Mouse (Mus musculus) hindbrain, embryonic 12.5 days (tissue): ENCODE data around the gene Olfr420. TPM values are rescaled to one million over a fixed set of nuclear protein-coding genes. Genes with fewer than 3 reads are reported as not detected.
A peak's percentile ranks its signal among the peaks of the same experiment; 100 is the strongest.

ENCODE experiments used
- ATAC-seq: fragments of 200-750 bp; cut with Nextera tagmentation; 2 replicates; pipeline ENCODE4 v1.8.0; 2017; ENCODE audit warnings: moderate TSS enrichment; ENCODE audit not compliant: low FRiP score
- H3K27ac ChIP-seq: fragments of 300-500 bp; sonication (generic); 2 replicates; pipeline ENCODE4 v1.5.1; 2016; ENCODE audit warnings: mild to moderate bottlenecking
- H3K27me3 ChIP-seq: fragments of 300-500 bp; sonication (generic); 2 replicates; pipeline ENCODE4 v1.6.1; 2016; ENCODE audit warnings: mild to moderate bottlenecking
- H3K36me3 ChIP-seq: fragments of 300-500 bp; sonication (generic); 2 replicates; pipeline ENCODE4 v1.6.1; 2016; ENCODE audit warnings: mild to moderate bottlenecking
- H3K4me1 ChIP-seq: fragments of 300-500 bp; sonication (generic); 2 replicates; pipeline ENCODE4 v1.6.1; 2016
- H3K4me2 ChIP-seq: fragments of 300-500 bp; sonication (generic); replicated peaks from 2 replicates; pipeline ENCODE4 v1.6.1; 2016; ENCODE audit warnings: mild to moderate bottlenecking
- H3K4me3 ChIP-seq: fragments of 300-500 bp; sonication (generic); 2 replicates; pipeline ENCODE4 v1.5.1; 2016; ENCODE audit warnings: mild to moderate bottlenecking
- H3K9ac ChIP-seq: fragments of 300-500 bp; sonication (generic); 2 replicates; pipeline ENCODE4 v1.6.1; 2016; ENCODE audit warnings: mild to moderate bottlenecking, moderate library complexity
- H3K9me3 ChIP-seq: fragments of 300-500 bp; sonication (generic); replicated peaks from 2 replicates; pipeline ENCODE4 v1.6.1; 2016; ENCODE audit warnings: mild to moderate bottlenecking
- WGBS: fragments of 180-500 bp; shearing (Covaris S2); methylation state at CpG from one replicate; pipeline ENCODE4 v1.1.7; 2016; 5-methylcytosine and 5-hydroxymethylcytosine counted together
- polyA plus RNA-seq: library from polyadenylated mRNA; unstranded; fragments of >200 nt; fragmentation: Nextera tagmentation; extraction: Ambion mirVana; gene quantifications from 2 replicates; pipeline ENCODE4 v1.2.1, GENCODE M21; 2016

The Olfr420 gene
- polyA plus RNA-seq: not detected in 2 replicates

- H3K4me2 ChIP-seq: no peak within 1 kb of the TSS
- WGBS: 88% methylated on average over 1 of the region's 1 CpGs
- H3K27me3 ChIP-seq: no peaks in the 10 kb centered on the region
- H3K36me3 ChIP-seq: no peaks in the 10 kb centered on the region
- H3K4me1 ChIP-seq: no peaks in the 10 kb centered on the region
- H3K9ac ChIP-seq: no peak within 1 kb of the TSS
- ATAC-seq: no peak
- H3K27ac ChIP-seq: no peak within 1 kb of the TSS
- no peaks in the 10 kb centered on the region for H3K9me3 ChIP-seq
- no peak within 1 kb of the TSS for H3K4me3 ChIP-seq
Observed at GRCm38 (mm10) chr1:174155333-174155732, at the start of gene Olfr420. Gene Olfr420, plus strand, starts transcription at chr1:174155633.

- Histone ChIP-seq H3K27me3 (no peaks in the 10 kb centered on the region), H3K4me2 (no peak within 1 kb of the TSS), H3K36me3 (no peaks in the 10 kb centered on the region), H3K4me1 (no peaks in the 10 kb centered on the region), H3K4me3 (no peak within 1 kb of the TSS), H3K9ac (no peak within 1 kb of the TSS), H3K27ac (no peak within 1 kb of the TSS), H3K9me3 (no peaks in the 10 kb centered on the region)
- 46% methylated on average over 2 of the region's 2 CpGs for WGBS
- ATAC-seq: no peak
Observed at GRCm38 (mm10) chr1:174121062-174121461, 34.4 kb upstream of the Olfr420 start, which contains the start of gene Olfr231. Gene Olfr231, minus strand, starts transcription at chr1:174121162.

- Histone ChIP-seq H3K4me1 (no peaks in the 10 kb centered on the region), H3K4me3 (no peak within 1 kb of the TSS), H3K27me3 (no peaks in the 10 kb centered on the region), H3K4me2 (no peak within 1 kb of the TSS), H3K36me3 (no peaks in the 10 kb centered on the region), H3K9me3 (no peaks in the 10 kb centered on the region), H3K27ac (no peak within 1 kb of the TSS), H3K9ac (no peak within 1 kb of the TSS)
- ATAC-seq: no peak
- 85% methylated on average over 3 of the region's 3 CpGs for WGBS
Observed at GRCm38 (mm10) chr1:174131217-174131616, 24.2 kb upstream of the Olfr420 start, which contains the start of gene Olfr424. Gene Olfr424, plus strand, starts transcription at chr1:174131517.

GRCm38 (mm10) chr1:174131999-174132398 is 23.4 kb upstream of the Olfr420 start:
- no peaks in the 10 kb centered on the region for H3K27me3 ChIP-seq
- no peaks in the 10 kb centered on the region for H3K4me1 ChIP-seq
- no peak for ATAC-seq
- no peak overlapping the region for H3K27ac ChIP-seq
- H3K9me3 ChIP-seq: no peaks in the 10 kb centered on the region
- WGBS: 76% methylated on average over 3 of the region's 3 CpGs
- no peaks in the 10 kb centered on the region for H3K36me3 ChIP-seq
- no peak overlapping the region for H3K4me2 ChIP-seq
- no peak overlapping the region for H3K4me3 ChIP-seq
- H3K9ac ChIP-seq: no peak overlapping the region

GRCm38 (mm10) chr1:174141384-174141783 is 14.0 kb upstream of the Olfr420 start:
- no peak overlapping the region for H3K4me3 ChIP-seq
- H3K27ac ChIP-seq: no peak overlapping the region
- no peak overlapping the region for H3K9ac ChIP-seq
- H3K4me2 ChIP-seq: no peak overlapping the region
- H3K36me3 ChIP-seq: no peaks in the 10 kb centered on the region
- no peaks in the 10 kb centered on the region for H3K27me3 ChIP-seq
- no peaks in the 10 kb centered on the region for H3K4me1 ChIP-seq
- no peaks in the 10 kb centered on the region for H3K9me3 ChIP-seq
- 80% methylated on average over 2 of the region's 2 CpGs for WGBS
- ATAC-seq: no peak

GRCm38 (mm10) chr1:174146696-174147095 is 8.7 kb upstream of the Olfr420 start:
- no peaks in the 10 kb centered on the region for H3K9me3 ChIP-seq
- no peaks in the 10 kb centered on the region for H3K4me1 ChIP-seq
- no peak overlapping the region for H3K4me2 ChIP-seq
- H3K4me3 ChIP-seq: no peak overlapping the region
- no peak overlapping the region for H3K27ac ChIP-seq
- no peak for ATAC-seq
- no peaks in the 10 kb centered on the region for H3K36me3 ChIP-seq
- H3K27me3 ChIP-seq: no peaks in the 10 kb centered on the region
- no peak overlapping the region for H3K9ac ChIP-seq
- 88% methylated on average over 1 of the region's 1 CpGs for WGBS

- H3K4me1 ChIP-seq: no peaks in the 10 kb centered on the region
- 72% methylated on average over 2 of the region's 2 CpGs for WGBS
- H3K4me3 ChIP-seq: no peak overlapping the region
- no peak overlapping the region for H3K27ac ChIP-seq
- no peak for ATAC-seq
- no peak overlapping the region for H3K4me2 ChIP-seq
- no peaks in the 10 kb centered on the region for H3K36me3 ChIP-seq
- H3K9ac ChIP-seq: no peak overlapping the region
- no peaks in the 10 kb centered on the region for H3K27me3 ChIP-seq
- no peaks in the 10 kb centered on the region for H3K9me3 ChIP-seq
Observed at GRCm38 (mm10) chr1:174149289-174149688, 6.1 kb upstream of the Olfr420 start.

GRCm38 (mm10) chr1:174157622-174158021 is 2.2 kb downstream of the Olfr420 start:
- H3K36me3 ChIP-seq: no peaks in the 10 kb centered on the region
- 90% methylated on average over 3 of the region's 3 CpGs for WGBS
- H3K27ac ChIP-seq: no peak overlapping the region
- H3K9me3 ChIP-seq: no peaks in the 10 kb centered on the region
- no peaks in the 10 kb centered on the region for H3K4me1 ChIP-seq
- no peak overlapping the region for H3K4me2 ChIP-seq
- no peaks in the 10 kb centered on the region for H3K27me3 ChIP-seq
- no peak overlapping the region for H3K9ac ChIP-seq
- no peak overlapping the region for H3K4me3 ChIP-seq
- ATAC-seq: no peak

- 85% methylated on average over 1 of the region's 1 CpGs for WGBS
- no peaks in the 10 kb centered on the region for H3K36me3 ChIP-seq
- H3K4me3 ChIP-seq: no peak overlapping the region
- H3K4me1 ChIP-seq: no peaks in the 10 kb centered on the region
- H3K9me3 ChIP-seq: no peaks in the 10 kb centered on the region
- H3K9ac ChIP-seq: no peak overlapping the region
- ATAC-seq: no peak
- H3K27me3 ChIP-seq: no peaks in the 10 kb centered on the region
- H3K27ac ChIP-seq: no peak overlapping the region
- H3K4me2 ChIP-seq: no peak overlapping the region
Observed at GRCm38 (mm10) chr1:174158512-174158911, 3.1 kb downstream of the Olfr420 start.

GRCm38 (mm10) chr1:174159095-174159494 is 3.7 kb downstream of the Olfr420 start:
- Histone ChIP-seq H3K36me3 (no peaks in the 10 kb centered on the region), H3K4me2 (no peak overlapping the region), H3K27me3 (no peaks in the 10 kb centered on the region), H3K9me3 (no peaks in the 10 kb centered on the region), H3K9ac (no peak overlapping the region), H3K4me1 (no peaks in the 10 kb centered on the region), H3K4me3 (no peak overlapping the region), H3K27ac (no peak overlapping the region)
- 94% methylated on average over 10 of the region's 10 CpGs for WGBS
- no peak for ATAC-seq

- no peak for ATAC-seq
- Histone ChIP-seq H3K9ac (no peak overlapping the region), H3K4me3 (no peak overlapping the region), H3K9me3 (no peaks in the 10 kb centered on the region), H3K4me2 (no peak overlapping the region), H3K4me1 (no peaks in the 10 kb centered on the region), H3K27ac (no peak overlapping the region), H3K27me3 (no peaks in the 10 kb centered on the region), H3K36me3 (no peaks in the 10 kb centered on the region)
Observed at GRCm38 (mm10) chr1:174169024-174169423, 13.6 kb downstream of the Olfr420 start.

- Histone ChIP-seq H3K4me1 (no peaks in the 10 kb centered on the region), H3K9ac (no peak overlapping the region), H3K9me3 (no peaks in the 10 kb centered on the region), H3K4me2 (no peak overlapping the region), H3K36me3 (no peaks in the 10 kb centered on the region), H3K27me3 (no peaks in the 10 kb centered on the region), H3K27ac (no peak overlapping the region), H3K4me3 (no peak overlapping the region)
- WGBS: 86% methylated on average over 5 of the region's 5 CpGs
- ATAC-seq: no peak
Observed at GRCm38 (mm10) chr1:174170706-174171501, 15.5 kb downstream of the Olfr420 start.

- no peaks in the 10 kb centered on the region for H3K27me3 ChIP-seq
- H3K4me1 ChIP-seq: no peaks in the 10 kb centered on the region
- no peak overlapping the region for H3K9ac ChIP-seq
- no peak overlapping the region for H3K27ac ChIP-seq
- H3K4me2 ChIP-seq: no peak overlapping the region
- WGBS: 49% methylated on average over 2 of the region's 2 CpGs
- no peaks in the 10 kb centered on the region for H3K9me3 ChIP-seq
- H3K4me3 ChIP-seq: no peak overlapping the region
- peak; percentile 66 for ATAC-seq
- H3K36me3 ChIP-seq: no peaks in the 10 kb centered on the region
Observed at GRCm38 (mm10) chr1:174171537-174171936, 16.1 kb downstream of the Olfr420 start.
